Mouse (Mus musculus): ENCODE data around the gene Tmem19.

GRCm38 (mm10) chr10:115333528-115333927 is 28.8 kb downstream of the Tmem19 start:
- TF ChIP-seq POLR2A (IDR thresholded peaks at IDR 0.05; ENCODE audit: extremely low read depth, insufficient read depth, low read length) (no peak), CTCF (IDR thresholded peaks at IDR 0.05; ENCODE audit: extremely low read depth, insufficient read depth, low read length) (no peak)

All from cortical plate, adult 2 months (tissue).